Mouse (Mus musculus): ENCODE results near the gene Kctd7.

DNA sequence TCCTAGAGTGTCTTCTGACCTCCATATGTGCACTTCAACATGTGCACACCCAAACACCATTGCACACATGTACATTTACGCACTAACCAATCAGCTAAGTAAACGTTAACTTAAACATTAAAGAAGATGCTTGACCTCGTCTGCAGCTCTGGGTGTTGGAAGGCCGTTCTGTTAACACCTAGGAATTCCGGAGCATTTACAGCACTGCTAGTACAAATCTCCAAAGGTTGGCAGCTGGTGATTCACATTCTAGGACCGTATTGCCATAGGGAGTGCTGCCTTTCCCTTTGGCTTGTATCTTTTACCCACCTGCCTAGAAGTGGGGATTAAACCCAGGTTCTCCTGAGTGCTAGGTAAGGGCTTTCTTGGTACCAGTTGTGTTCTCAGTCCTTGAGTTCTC lies 47.2 kb downstream of the Kctd7 start:
- TF ChIP-seq CTCF (IDR thresholded peaks at IDR 0.05; ENCODE audit: low read depth, low read length): no peak
- TF ChIP-seq POLR2A (IDR thresholded peaks at IDR 0.05; ENCODE audit: borderline replicate concordance, low read depth, low read length): no peak

All from bone marrow macrophage, adult 2 months (primary cell).